Mouse (Mus musculus) neutrophil, adult 5-6 weeks (primary cell): Measurements from ENCODE around the gene Vps39. TPM values are rescaled to one million over a fixed set of nuclear protein-coding genes. Genes with fewer than 3 reads are reported as not detected.

Experiments used
- ATAC-seq: fragments of 151-379, 151-347 bp; 2 replicates; pipeline ENCODE4 v1.8.0; 2017; ENCODE audit warnings: mild to moderate bottlenecking, moderate TSS enrichment; ENCODE audit not compliant: insufficient number of reproducible peaks, poor library complexity, low FRiP score, severe bottlenecking; ENCODE audit errors: extremely low read depth
- total RNA-seq: library from RNA; stranded (forward); fragments of 200-1000 nt; gene quantifications from 2 replicates; pipeline ENCODE4 v1.2.3, GENCODE M21; 2017

The Vps39 gene
- total RNA-seq, 1 experiment from 2014 or later, result 54.6 TPM

DNA sequence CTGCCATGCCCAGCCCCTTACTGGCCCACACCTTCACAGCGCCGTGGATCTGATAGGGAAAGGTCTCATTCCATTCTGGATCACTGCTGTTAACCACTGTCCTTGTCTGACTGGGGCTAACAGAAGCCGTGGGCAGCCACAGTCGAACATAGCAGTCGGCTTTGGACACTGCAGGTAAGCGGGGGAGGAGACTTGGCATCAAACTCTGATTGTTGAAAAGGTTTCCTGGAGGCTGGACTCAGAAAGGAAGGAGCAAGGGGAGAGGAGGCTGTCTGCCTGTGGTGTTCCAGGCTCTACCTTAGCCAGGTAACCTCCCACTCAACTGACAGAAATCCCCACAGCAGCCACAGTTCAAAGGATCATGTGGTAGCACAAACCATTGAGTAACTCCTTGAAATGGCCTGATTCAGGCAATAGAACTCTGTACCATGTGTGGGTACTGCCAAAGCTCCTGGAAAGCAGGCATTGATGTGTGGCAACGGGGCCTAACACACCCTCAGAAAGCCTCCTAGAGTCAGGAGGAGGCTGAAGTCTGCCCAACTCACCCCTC lies 40.6 kb downstream of the Vps39 start:
- no peak for ATAC-seq

DNA sequence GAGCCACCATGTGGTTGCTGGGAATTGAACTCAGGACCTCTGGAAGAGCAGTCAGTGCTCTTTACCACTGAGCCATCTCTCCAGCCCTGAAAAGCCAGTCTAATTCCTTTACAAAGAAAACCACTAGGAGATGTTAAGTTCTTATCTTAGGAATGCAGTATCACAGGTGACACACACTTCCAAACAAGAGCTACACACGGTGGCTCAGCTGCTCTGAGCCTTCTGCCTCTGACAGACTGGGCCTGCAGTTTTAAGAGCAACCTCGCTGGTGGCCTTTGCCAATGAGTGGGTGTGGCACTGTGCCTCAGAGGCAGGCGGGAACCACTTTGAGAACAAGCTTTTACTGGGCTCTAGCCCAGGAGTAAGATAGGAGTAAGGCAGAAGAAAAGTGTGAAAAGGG lies 48.8 kb downstream of the Vps39 start:
- ATAC-seq, result no peak

DNA sequence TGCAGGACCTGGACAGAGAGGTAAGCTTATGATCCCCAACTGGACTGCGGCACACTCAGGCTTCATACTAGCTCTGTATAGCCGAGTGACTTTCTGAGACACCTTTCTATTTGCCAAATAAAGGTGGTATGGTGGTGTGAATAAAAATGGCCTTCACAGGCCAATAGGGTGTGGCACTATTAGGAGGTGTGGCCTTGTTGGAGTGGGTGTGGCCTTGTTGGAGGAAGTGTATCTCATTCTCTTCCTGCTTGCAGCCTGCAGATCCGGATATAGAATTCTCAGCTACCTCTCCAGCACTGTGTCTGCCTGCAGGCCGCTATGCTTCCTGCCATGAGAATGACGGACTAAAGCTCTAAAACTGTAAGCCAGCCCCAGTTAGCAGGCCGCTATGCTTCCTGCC lies 51.9 kb downstream of the Vps39 start:
- no peak for ATAC-seq

DNA sequence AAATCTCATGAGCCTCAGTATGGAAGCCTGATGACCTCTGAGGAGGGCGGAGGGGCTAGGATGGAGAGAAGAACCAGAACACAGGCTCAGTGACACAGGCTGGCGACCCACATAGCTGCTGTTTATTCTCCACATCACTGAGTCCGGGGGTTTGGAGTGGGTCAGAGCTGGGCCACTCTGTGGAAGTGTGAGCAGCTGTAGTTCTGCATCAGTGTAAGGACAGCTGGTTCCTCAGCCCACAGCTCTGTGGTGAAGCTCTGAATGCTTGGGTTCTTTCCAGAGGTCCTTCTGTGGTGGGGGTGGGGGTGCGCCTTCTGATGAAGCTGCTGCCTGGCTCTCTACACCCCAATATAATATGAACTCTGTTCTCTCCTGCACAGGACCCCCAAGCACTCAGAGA lies 53.1 kb downstream of the Vps39 start:
- no peak for ATAC-seq

DNA sequence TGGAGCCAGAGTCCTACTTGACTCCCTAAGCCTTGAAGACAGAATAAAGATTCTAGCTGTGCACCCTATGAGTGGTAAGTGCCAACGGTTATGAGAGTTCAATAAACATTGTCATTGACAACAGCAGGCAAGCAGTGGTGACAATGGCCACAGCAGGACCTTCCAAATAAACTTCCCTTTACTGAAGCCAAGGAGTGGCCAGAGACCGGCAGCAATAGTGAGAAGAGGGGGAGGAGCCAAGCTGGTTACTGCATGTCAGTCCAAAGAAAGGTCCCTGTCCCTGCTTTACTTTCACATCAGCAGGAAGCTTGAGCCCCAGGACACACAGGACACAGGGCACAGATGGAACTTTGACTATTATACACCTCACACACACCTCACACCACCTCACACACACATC lies 56.8 kb downstream of the Vps39 start:
- no peak for ATAC-seq

DNA sequence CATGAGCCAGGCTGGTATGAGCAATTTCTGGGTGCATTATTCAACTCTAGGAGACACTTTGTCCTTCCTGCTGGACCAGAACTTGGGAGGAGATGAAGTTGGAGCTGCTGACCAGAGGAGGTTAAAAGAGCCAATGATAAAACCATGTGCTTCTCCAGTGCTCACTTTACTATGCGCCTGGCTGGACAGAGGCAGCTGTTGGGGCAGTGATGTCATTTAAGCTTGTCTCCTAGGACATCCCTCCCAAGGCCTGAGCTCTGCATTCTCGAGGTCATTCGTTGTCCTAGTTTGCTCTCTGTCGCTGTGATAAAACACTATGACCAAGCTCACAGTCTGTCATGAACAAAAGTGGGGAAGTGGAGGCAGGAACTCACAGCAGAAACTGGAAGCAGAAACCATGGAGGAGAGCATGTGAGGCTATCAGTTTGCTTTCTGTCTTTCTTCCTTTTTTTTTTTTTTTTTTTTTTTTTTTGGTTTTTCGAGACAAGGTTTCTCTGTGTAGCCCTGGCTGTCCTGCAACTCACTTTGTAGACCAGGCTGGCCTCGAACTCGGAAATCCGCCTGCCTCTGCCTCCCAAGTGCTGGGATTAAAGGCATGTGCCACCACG lies 61.4 kb downstream of the Vps39 start:
- no peak for ATAC-seq

DNA sequence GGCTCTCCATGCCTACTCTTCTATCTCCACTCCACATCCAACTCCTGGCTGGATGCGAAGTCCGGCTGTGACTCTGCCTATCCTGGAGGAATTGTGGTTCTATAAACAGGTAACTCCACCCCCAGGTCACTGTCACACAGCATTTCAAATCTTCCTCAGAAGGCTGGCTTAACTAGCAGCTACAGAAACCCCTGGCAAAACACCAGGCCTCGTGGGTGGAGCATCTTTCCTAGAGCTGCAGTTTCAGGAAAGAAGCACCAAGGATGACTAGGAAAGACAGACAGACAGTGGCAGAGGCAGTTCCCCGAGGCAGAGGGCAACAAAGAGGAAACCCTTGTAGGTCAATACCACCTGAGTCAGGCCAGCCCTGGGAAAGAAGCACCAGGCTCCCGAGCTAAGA lies 63.9 kb downstream of the Vps39 start, which contains the start of gene Pla2g4d:
Gene Pla2g4d (minus strand): TSS at position 203 of the 400 bp plus-strand sequence.
- ATAC-seq, result no peak

DNA sequence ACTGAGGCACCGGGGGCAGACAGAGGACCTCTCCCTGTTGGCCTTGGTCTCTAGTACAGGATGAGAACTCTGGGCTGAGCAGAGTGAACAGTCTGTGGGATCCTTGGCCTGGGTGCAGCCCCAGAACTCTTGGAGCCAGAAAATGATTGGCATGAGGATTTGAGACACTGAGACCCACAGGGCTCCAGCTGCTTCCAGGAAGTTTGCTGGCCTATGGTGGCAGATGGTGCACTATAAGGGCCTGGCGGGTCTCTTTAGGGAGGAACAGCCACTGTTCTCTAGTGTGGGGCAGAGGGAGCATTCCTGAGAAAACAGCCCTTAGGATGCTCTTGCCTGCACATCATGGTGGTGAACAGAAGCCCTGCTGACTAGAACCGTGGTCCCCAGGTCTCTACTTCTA lies 64.5 kb downstream of the Vps39 start:
- ATAC-seq, result no peak

DNA sequence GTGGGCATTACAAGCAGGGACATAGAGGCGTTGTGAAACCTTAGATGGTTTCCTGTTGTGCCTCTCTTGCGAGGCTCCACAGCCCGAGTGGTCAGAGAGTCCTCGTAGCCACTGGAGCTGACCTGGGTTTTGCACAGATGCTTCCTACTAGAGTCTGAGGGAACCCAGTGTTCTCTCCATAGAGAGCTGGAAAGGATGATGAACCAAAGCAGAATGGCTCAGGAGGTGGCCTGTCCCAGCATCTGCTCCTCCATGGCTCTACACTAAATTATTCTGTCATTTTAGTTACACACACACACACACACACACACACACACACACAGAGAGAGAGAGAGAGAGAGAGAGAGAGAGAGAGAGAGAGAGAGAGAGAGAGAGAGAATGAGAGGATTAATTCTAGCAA lies 67.3 kb downstream of the Vps39 start:
- no peak for ATAC-seq

DNA sequence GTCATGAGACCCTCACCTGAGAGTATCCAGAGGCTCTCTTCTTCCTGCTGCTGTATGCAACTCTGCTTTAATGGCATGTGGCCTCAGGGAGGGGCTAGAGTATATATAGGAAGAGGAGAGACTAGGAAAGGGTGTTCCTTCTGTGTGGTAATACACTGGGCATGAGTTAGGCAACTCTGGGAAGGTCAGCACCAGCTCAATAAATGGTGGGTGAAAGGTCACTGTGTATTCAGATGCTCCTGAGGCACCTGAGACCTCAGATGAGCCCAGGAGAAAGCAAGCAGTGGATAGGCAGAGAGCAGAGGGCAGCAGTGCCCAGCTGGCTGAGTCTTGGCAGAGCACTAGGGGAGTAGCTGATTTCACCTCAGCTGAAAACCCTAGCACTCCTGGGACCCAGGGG lies 68.2 kb downstream of the Vps39 start:
- no peak for ATAC-seq

DNA sequence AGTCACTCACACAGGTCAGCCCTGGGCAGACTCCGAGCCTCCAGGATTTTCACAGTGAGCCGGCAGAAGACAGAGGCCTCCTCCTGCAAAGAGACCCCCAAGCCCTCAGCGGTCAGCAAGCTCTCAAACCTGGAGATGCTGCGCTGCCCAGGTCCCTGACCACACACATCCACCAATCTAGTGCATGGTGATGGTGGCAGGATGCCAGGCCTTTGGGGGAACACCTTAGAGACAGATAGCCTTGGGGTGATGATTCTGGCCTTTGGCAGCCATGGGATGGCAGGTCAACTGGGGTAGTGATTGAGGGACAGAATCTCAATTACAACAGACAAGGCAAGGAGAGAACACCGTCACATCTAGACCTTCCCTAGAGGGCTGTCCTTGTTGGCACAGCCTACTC lies 68.8 kb downstream of the Vps39 start:
- ATAC-seq, result no peak

DNA sequence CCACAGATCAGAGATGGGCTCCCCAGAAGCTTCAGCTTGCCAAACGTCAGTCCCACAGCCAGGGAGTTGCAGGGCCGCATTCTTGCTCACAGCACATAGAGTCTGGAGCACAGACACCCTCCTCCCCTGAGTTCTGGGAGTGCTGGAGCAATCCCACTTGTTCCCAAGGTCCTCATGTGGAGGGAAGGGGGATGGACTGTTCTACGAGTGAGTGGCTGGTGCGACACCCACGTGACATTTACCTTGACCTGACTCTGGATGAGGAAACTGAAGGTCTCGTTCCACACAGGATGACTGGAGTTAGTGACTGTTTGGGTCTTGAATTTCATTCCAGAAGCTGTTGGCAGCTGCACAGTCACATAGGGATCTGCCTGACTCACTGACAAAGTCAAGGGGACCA lies 69.4 kb downstream of the Vps39 start:
- ATAC-seq, result no peak

DNA sequence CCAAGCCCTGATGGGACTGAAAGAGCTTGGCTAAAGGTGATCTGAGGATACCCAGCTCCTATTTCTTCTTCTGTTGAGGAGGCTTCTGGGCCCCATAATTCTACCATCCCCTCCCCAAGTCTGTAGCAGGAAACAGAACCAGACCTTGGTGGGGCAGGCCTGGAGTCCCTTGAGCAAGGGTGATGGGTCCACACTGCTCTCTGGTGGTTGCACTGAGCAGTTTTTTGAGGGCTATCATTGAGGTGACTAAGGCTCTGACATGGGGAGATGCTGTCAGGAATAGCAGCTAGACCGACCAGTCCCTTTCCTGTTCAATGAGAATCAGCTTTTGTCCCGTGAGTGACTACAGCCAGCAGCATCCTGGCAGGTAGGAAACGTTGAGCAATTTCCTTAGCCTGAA lies 71.7 kb downstream of the Vps39 start:
- no peak for ATAC-seq

DNA sequence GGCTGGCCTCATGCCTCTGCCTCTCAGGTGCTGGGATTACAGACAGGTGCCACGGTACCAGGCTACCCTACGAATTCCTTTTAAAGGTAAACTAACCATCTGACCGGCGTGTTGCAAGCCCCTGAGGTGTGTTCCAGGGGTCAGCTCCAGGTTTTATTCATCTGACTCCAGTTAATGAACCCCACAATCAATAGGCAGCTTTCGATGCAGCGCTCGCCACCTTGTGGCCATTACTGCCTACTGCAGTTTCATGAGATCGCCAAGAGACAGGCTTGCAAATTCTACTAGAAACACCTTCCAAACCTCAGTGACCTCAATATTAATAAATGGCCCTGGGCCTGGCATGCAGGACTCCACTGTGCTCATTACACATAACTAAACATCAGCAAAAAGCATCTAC lies 73.0 kb downstream of the Vps39 start:
- ATAC-seq, result no peak

DNA sequence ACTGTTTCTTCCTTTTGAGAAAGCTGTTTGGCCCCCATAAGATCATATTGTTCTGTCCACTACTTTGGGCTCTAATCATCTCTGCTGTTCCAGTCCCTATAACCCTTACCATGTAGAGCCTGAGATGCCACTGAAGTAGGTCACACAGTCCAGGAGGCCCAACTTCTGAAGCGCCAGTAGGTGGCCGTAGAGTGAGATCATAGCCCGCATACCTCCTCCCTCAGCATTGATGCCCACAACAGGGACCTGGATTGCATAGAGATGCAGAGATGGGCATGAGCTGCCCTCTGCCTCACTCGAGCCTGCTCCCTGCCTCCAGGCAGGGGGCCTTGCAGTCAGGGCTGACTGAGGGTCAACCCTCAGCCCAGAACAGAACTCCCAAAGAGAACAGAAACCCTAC lies 76.0 kb downstream of the Vps39 start:
- ATAC-seq, result no peak

DNA sequence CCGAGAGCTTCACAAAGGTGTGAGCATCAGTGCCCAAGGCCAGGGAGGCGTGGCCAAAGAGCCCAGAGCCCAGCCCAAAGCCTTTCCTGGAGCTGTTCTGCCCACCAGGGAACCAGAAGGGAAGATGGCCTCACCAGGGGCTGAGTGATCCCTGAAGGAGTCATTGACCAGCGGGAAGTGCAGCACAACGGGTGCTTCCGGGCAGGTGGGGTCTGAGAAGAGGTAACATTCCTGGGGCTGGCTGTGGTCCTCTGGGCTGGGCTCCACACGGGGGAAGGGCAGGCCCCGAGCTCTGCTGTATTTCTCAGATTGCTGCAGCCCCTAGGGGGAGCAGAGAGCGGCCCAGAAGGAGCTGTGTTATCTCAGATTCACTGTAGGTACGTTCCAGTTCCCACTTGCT lies 84.3 kb downstream of the Vps39 start:
- ATAC-seq, result no peak

Other genes with a start within 250 kb of the Vps39 start
- gene Ehd4, start 198.5 kb downstream of the Vps39 start, total RNA-seq, result 42.6 and 46.1 TPM in 2 replicates
- not detected in 2 replicates for gene Pla2g4e, start 107.8 kb downstream of the Vps39 start, total RNA-seq
- not detected in 2 replicates for gene Pla2g4d, start 63.9 kb downstream of the Vps39 start, total RNA-seq
- gene Pla2g4f, start 39.0 kb downstream of the Vps39 start, total RNA-seq, result 0.23 and 0.25 TPM in 2 replicates
- gene Ganc, start 50.8 kb upstream of the Vps39 start, total RNA-seq, result 44.0 and 64.7 TPM in 2 replicates
- gene Tmem87a, start 51.0 kb upstream of the Vps39 start, total RNA-seq, result 78.5 and 85.5 TPM in 2 replicates
- 2.8 and 5.0 TPM in 2 replicates for gene Capn3, start 102.9 kb upstream of the Vps39 start, total RNA-seq
- 174 and 184 TPM in 2 replicates for gene Zfp106, start 210.7 kb upstream of the Vps39 start, total RNA-seq
- gene Snap23, start 214.5 kb upstream of the Vps39 start, total RNA-seq, result 618 and 662 TPM in 2 replicates